Mouse (Mus musculus): ENCODE data around the gene Atp8a2.
"Not testable (repeated sequence)": the region's sequence is repeated elsewhere in the genome, so short reads cannot be mapped to it uniquely, and the experiment has no call there.

Gene Atp8a2

GRCm38 (mm10) chr14:60001801-60002200, 195.2 kb downstream of the Atp8a2 start:
- DNase-seq = no peak

DNA sequence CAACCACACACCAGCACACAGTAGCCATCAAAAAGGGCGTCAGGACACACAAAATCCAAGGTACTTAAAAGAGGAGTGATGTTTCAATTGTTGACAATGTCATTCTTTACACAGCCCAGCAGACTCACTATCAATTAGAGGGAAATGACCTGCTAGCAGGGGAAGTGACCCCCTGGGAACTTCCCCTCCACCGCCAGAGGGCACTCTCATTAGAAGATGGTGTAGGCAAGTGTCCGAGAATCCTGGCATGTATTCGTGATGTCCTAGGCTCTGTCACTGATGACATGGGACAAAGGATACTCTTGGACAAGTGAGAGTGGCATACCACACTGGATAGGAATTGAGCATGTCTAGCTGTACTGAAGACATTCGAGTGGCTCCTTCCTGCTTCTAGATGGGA, 208.1 kb downstream of the Atp8a2 start:
- peak; percentile 9 for DNase-seq

- no peak for DNase-seq
These were observed 209.0 kb downstream of the Atp8a2 start for GRCm38 (mm10) chr14:59987975-59988374.

DNA sequence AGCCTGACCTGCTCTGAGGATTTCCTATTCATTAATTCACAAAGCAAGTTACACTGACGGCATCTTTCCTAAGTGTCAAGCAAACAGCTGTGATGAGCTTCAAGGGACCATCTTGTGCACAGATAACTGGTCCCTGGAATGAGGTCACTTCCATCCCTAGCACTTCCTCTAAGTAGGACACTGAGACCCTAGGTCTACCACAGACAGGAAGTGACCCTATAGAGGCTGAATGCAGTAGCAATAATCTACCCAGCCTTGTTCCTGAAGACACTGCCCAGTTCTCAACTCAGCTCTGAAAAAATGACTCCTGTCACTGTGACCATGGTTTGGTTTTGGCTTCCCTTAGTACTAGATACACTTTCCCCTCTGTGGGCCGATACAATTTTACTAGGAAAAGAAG, 219.0 kb downstream of the Atp8a2 start:
- no peak for DNase-seq

DNA sequence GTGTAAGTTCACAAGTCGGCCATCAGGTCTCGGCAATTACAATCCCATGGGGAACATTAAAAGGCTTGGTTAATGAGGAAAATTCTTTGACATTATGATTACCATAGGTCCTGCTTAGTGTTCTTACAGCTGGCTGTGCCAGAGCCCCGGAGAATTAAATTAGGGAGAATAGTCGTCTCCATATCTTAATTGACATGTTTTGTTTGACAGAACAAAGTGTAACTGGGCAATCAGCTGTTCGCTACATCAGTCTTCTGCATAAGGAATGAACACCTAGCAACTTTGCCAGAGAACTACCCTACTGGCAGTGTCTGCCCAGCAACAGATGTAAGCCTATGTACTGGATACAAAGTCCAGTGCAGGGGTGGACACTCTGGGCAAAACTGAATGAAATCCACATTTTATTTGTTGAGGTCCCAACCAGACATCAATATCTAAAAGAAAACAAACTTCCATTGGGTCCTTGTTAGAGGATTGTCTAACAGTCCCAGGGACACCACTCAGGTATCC, 225.7 kb downstream of the Atp8a2 start:
- DNase-seq = no peak

DNA sequence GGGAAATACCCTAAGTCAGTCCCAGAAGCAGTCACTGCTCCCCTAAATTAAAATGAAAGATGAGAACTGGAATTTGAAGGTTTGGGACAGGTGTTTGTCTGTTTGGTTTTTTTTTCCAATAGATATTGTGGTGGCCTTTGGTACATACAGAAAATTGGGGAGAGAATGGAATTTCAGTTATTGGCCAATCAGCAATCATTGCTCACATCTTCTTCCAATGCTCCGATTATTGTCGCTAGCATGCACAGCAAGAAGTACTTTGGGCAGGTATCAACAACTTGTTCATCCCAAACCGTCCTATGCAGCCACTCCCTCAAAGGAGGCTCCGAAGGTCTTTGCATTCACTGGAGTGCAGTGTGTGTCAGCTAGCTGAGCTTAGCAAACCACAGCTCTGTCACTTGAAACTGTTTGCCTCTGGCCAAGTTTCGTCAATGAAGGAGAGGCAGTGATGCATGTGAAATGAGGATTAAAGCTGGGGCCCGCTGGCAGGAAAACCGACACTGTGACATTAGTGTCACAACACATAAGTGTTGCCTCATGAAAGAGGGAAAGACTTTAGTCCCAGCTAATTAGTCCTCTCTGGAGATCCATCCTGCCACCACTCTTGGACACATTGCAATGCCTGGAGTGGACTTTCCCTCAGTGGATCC, 227.4 kb downstream of the Atp8a2 start:
- DNase-seq = no peak

DNA sequence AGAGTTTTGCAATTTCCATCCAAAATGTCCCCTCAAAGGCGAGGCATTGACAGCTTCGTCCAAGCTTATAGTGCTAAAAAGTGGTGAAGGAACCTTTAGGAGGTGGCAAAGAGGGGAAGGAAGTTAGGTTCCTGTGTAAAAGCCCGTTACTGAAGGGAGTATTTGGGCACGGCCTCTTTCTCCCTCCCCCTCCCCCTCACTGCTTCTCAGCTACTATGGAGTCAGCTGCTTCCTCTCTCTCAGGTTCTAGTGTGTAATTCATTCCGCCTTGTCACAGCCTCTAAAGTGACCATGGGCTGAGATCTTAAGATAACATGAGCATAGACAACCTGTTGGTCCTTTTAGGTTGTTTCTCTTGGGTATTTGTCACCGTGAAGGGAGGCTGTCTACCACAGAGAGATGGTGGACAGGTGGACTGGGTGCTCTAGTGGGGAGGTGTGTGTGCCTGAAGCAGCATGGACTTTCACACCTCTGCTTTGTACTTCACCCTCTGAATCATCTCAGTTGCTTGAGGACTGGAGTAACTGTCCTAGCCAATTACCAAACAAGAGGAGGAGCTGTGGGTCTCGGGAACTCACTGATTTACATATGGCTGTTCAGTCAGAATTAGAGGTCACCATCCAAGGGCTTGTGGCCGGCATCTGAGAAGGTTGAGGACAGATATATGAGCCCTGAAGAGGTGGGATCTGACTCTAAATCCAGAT, 229.0 kb downstream of the Atp8a2 start:
- no peak for DNase-seq

- no peak for DNase-seq
These were observed 230.0 kb downstream of the Atp8a2 start for GRCm38 (mm10) chr14:59966981-59967380.

DNA sequence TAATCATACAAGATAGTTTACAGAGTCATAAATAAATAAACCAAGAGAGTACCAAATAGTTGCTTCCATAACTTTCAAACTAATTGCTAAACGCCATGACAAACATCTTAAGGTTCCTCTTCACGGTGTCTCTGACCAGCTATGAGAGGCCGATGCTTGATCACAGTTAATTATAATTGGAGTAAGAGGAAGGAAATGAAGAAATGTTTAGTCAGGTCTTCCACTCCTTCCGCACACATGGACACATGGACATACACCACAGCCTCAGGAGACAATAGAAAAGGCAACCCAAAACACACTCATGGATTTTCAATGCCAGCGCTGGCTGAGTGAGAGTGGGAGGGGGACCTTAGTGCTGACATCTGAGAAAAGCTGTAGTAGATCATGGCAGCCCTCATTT, 232.4 kb downstream of the Atp8a2 start:
- DNase-seq = no peak

DNA sequence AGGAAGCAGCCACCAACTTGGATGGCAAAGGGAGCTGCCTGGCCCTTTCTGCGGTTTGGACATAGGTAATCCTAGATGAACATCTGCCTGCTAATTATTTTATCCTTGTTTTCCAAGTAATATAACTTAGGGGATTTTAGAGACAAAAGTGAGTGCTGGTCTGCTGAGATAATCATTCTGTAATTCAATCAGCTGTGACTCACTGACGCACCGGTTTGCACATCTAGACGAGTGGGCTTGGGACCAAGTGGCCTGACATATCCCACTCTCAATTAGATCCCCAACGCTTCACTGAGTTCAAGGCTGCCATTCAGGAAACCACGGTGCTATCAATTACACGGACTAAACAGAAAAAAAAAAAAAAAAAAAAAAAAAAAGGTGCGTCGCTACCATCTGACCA, 236.0 kb downstream of the Atp8a2 start:
- no peak for DNase-seq

GRCm38 (mm10) chr14:59960214-59960890, 236.6 kb downstream of the Atp8a2 start:
- peak; percentile 6 for DNase-seq

DNA sequence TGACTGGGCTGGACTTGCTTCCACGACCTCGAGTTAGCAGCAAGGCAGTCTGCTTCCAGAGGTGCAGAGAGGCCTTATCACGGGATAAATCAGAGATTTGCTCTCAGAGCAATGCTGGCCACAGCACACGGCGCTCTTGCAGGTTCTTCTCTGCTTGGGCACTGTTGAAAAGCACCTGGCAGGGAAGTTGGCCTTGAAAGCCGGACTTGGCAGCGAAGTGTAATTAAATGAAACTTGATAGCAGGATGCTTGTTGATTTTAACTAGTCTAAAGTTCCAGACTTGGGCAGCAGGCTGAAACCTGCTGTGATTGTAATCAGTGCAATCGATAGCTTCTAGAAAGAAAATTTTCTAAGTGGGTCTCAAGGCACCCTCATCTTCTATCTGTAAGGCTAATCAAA, 237.3 kb downstream of the Atp8a2 start:
- peak; percentile 44 for DNase-seq

DNA sequence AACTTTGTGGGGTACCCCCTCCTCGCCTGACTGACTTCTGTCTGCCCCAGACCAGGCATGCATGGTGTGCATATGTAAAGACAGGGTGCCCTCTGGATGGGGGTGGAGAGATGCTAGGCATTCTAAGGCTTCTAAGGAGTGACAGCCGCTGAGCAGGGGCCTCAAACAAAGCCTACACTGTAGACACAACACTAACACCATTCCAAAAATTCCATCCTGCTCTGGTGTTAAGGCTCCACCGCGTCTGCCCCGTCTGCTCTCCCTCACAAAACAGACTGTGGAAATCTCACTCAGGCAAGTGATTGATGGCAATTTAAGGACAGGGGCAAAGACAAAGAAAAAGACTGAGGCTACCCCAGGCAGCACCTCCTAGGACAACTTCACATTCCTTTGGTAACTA, 247.0 kb downstream of the Atp8a2 start:
- DNase-seq = no peak

- peak; percentile 87 for DNase-seq
These were observed 253.9 kb downstream of the Atp8a2 start for GRCm38 (mm10) chr14:59942864-59943611.

DNA sequence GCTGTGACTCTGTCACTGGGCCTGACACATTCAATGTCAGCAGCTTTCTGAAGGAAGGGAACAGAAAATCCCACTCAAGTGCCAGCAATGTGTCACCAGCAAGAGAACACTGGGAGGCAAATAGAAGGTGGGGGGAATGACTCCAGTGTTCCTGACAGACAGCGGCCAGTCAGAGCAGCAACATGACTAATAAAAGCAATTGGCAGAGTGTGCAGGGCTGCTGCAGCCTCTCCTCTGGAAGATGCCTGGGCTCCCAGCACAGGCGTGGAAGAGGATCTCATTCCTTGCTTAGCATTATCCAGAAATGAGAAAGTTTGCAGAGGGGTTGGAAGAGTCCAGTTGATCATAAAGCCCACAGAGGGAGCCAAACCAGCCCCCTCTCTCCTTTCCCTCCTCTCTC, 254.8 kb downstream of the Atp8a2 start:
- DNase-seq = no peak

DNA sequence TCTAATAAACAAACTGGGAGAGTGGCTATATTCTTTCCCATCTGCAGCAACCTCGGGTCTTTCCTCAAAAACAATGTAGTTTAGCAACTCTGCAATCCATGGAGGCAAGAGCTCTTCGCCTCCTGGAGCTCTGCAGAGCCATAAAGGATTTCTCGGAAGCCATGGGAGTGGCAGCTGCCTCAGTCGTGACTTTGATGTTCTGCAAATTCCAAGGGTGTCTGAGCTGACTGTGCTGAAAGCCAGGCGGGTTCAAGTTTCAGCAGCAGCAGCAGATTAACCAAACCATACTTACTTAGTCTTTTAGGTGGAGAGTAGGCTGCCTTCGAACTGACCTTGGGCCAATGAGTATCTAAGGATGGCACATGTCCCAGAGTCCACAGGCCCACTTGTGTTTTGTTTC, 264.6 kb downstream of the Atp8a2 start:
- DNase-seq = no peak

GRCm38 (mm10) chr14:59931412-59932058, 265.4 kb downstream of the Atp8a2 start:
- no peak for DNase-seq

- DNase-seq = not testable (repeated sequence)
These were observed 267.8 kb downstream of the Atp8a2 start for GRCm38 (mm10) chr14:59929190-59929589.

DNA sequence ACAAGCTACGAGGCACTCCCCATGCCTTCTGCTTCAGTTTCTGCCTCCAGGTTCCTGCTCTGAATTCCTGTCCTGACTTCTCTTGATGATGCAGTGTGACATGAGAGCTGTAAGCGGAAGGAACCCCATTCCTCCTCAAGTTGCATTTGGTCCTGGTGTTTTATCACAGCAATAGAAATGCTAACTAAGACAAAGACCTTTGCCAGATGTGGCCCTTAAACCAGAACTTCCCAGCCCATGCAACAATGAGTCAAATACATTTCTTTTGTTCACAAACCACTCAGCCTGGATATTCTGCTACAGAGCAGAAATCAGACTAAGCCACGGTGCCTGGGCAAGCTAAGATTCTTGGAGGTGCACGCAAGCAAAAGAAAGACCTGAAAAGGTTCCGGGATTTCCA, 268.2 kb downstream of the Atp8a2 start:
- no peak for DNase-seq

DNA sequence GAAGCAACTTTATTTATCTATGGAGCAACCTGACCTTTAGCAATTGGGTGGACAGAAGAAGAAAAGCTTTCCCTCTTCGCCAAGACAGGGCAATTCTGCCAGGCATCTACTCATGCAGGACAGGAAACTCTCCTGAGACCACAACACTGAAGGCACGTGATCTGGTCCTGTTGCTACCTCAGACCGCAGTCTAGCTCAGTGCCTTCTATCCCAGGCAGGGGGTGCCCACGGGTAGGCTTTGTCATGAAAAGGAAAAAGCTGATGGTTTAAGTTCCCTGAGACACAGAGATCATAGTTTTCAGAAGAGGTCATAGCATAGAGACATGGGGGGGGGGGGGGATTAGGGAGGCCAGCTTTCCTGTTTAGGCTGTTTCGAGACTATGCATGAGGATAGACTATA, 269.2 kb downstream of the Atp8a2 start:
- DNase-seq = no peak

- DNase-seq = no peak
These were observed 277.1 kb downstream of the Atp8a2 start for GRCm38 (mm10) chr14:59919865-59920264.

- no peak for DNase-seq
These were observed 293.4 kb downstream of the Atp8a2 start for GRCm38 (mm10) chr14:59903484-59904130.

All from kidney, adult 9 months (tissue).